Mouse (Mus musculus): Measurements from ENCODE around the gene Ankdd1b.

The Ankdd1b gene

GRCm38 (mm10) chr13:96405518-96405917, 65.5 kb downstream of the Ankdd1b start:
- DNase-seq, result no peak

DNA sequence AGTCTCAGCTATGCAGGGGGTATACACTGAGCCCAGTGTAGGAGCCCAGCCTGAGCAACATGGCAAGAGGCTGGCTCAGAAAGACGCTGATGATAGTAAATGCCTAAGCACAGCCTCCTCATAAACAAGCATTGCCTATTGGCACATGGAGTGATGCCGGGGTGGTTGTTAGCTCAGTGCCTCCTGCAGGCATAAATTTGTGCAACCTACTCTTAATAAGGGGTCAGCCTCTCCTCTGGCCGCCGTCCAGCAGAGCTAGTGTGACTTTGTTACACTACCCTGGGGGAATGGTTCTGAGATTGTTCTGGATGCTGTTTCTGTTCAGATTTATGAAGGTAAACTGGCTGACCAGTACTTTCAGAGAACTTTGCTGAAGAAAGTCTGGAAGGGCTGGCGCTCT, 69.7 kb downstream of the Ankdd1b start:
- DNase-seq, result peak in 1 of 2 experiments; percentile 21

GRCm38 (mm10) chr13:96389301-96389700, 81.7 kb downstream of the Ankdd1b start:
- DNase-seq, result peak; percentile 11 to 29

GRCm38 (mm10) chr13:96388042-96388888, 82.7 kb downstream of the Ankdd1b start, which contains the start of gene Poc5:
TSS of gene Poc5 (plus strand) at chr13:96388294.
- DNase-seq, result peak; percentile 97 to 98

DNA sequence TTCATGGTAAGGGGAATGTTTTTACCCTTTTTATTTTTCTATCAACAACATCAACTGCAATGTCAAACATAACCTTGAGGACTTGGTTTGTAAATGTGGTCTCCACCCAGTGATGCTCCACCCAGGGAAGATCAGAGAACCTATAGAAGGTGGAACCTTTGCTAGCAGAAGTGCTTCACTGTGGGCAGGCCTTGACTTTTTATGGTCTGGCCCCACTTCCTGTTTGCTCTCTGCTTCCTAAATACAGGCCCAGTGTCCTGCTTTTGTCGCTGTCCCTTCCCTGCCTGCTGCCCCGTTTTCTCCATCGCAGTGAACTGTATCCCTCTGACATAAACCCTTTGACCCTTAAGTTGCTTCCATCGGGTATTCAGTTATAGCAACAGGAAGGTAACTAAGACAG, 93.1 kb downstream of the Ankdd1b start:
- no peak for DNase-seq

DNA sequence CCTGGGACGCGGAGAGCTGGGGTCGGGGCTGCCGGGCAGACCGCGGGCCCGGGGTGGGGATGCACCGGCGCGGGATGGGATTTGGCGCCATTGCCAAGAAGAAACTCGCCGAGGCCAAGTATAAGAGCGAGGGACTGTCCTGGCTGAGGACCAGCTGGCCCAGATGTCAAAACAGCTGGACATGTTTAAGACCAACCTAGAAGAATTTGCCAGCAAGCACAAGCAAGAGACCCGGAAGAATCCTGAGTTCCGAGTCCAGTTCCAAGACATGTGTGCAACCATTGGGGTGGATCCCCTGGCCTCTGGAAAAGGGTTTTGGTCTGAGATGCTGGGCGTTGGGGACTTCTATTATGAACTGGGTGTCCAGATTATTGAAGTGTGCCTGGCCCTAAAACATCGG, 94.1 kb downstream of the Ankdd1b start:
- DNase-seq, result peak; percentile 17 to 32

DNA sequence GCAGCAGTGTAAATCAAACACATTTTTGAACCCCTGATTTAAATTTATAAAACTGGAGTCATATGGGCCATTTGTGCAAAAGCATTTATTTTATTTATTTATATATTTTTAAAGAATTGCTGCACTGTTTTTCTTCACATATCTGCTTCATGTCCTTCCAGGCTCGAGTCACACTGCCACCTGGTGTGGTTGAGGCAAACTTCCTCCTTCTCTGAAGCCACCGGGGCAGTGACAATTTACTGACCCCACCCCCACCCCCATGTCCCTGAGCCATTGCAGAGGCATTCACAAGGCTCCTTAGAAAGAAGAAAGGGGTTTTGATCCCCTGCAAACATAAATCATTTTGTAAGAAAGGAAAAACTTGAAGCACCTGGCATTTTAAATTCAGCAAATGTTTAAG, 95.5 kb downstream of the Ankdd1b start:
- DNase-seq, result peak; percentile 56 to 63
